Mouse (Mus musculus) Patski (cell line): ENCODE measurements around the gene Gria1. TPM values are rescaled to one million over a fixed set of nuclear protein-coding genes. Genes with fewer than 3 reads are reported as not detected.

Experiments
- ATAC-seq: fragments of 100-300 bp; one replicate; pipeline ENCODE4 v1.8.0; 2021
- CTCF ChIA-PET: fragments of 350-600 bp; sonication (Branson Sonifier 250); formaldehyde crosslinking; loops from one replicate; lab custom pipeline; 2022; ENCODE audit warnings: inconsistent platforms; lab: Charles Lee
- POLR2A ChIA-PET: fragments of 350-600 bp; sonication (Branson Sonifier 250); formaldehyde crosslinking; loops from one replicate; lab custom pipeline; 2022; ENCODE audit warnings: antibody characterized with exemption, inconsistent platforms; lab: Charles Lee
- DNase-seq: peaks from one replicate; pipeline ENCODE4 v3.0.0-alpha.2; 2011; ENCODE audit warnings: low read depth, low spot score
- H3K27me3 ChIP-seq: fragments of 371-371 bp; one replicate; pipeline ENCODE4 v1.5.1; 2021
- CTCF ChIP-seq: fragments of 100-300 bp; IDR thresholded peaks from one replicate; pipeline ENCODE4 v1.5.1; 2021
- in situ Hi-C: fragments of 300-500 bp; cut with MboI; formaldehyde crosslinking; loops from 3 replicates; pipeline ENCODE4 v1.11.1; 2018; ENCODE audit warnings: low pct_unique_long_range_greater_than_20kb, mixed read lengths
- polyA plus RNA-seq: library from polyadenylated mRNA; unstranded; gene quantifications from one replicate; pipeline ENCODE4 v1.2.3, GENCODE M21; 2021

Gria1 gene
- polyA plus RNA-seq, 1 experiment from 2014 or later = 0.24 TPM

DNA sequence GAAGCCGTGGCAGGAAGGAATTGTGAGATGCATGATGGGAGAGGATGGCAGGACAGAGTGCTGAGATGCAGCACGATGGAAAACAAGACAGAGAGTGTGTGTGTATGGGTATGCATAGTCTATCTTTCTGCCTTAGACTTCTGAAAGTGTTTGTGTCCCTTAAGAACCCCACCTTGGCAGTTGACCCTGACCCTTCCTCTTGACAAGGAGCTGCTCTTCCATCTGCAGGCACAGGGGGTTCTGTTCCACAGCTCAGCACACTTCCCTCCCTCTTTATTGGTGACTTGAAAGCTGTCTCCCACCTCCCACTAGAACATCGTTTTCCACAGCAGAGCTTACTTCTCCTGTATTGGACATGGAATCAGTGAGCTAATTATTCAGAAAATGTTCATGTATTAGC, 148.2 kb downstream of the Gria1 start:
- in situ Hi-C loops = no loop called here
- no peaks in the 10 kb centered on the region for H3K27me3 ChIP-seq
- POLR2A ChIA-PET = no interaction called here
- DNase-seq = no peak
- no peak for ATAC-seq
- CTCF ChIA-PET = interaction anchor here (0.8 to 2.3 kb wide), 3 partner anchors 10 to 27 kb away, joined by 3 to 13 read pairs (median 3); no protein-coding TSS in a partner anchor
- no peak for TF ChIP-seq CTCF

DNA sequence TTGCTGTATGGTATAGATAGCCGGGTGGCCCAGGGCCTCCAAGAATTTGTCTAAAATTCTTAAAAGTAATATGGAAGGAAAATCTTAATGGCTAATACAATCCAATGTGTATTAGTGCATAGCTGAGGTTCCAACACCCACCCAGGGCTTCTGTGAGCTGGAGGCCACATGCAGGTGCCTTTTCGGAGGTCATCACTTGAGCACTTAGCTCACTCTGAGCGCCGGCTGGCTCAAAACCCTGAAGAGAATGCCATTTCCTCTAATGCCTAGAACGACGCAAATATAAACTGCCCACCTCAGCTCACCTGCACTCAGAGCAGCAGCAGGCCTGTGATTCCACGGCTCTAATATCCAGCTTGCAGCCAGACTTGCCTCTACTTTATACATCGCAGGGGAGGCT, 148.9 kb downstream of the Gria1 start:
- in situ Hi-C loops = no loop called here
- ATAC-seq (no peak), DNase-seq (no peak)
- POLR2A ChIA-PET = no interaction called here
- TF ChIP-seq CTCF = no peak
- H3K27me3 ChIP-seq = no peaks in the 10 kb centered on the region
- CTCF ChIA-PET = interaction anchor here (0.8 to 2.3 kb wide), 2 partner anchors 10 to 13 kb away, joined by 3 to 13 read pairs; no protein-coding TSS in a partner anchor

DNA sequence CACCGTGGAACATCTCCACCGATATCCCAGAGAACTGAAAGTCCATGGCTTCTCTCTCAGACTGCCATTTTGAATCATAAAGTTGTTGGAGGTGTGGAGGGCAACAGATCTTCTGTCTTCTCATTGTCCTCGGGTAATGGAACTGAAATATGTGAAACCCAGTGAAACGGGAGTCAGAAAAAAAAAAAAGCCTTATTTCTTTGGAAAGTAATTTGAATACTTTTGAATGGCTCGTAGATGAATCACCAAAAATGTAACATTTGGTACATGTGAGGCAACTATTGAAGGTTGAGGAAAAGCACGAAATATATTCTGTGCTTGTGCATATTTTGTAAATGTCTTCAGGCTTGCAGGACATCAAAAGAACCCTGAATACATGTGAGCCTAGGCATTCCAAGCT, 151.7 kb downstream of the Gria1 start:
- TF ChIP-seq CTCF = no peak
- ChIA-PET POLR2A (no interaction called here), CTCF (interaction anchor here (1.1 to 1.7 kb wide), 2 partner anchors 10 to 11 kb away, joined by 4 to 5 read pairs; no protein-coding TSS in a partner anchor)
- H3K27me3 ChIP-seq = no peaks in the 10 kb centered on the region
- ATAC-seq = no peak
- DNase-seq = no peak
- in situ Hi-C loops = no loop called here

DNA sequence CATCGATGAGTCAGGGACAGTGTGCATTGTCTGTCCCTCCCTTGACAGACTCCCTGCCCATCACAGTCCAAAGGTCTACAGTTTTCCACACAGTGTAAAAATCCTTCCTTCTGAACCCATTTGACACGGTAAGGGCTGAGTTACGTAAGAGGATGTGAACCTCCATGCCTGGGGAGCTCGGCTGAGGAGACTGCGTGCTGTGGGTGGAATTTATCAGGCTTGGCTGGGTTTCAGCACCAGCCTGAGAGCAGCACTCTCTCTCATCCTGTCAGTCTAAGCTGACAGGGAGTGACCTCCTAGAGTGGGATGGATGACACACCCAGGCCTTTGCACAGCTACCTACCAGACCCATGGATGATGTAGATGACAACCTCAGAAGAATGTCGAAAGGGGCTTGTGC, 158.9 kb downstream of the Gria1 start:
- ATAC-seq (peak; percentile 81), DNase-seq (peak; percentile 43)
- H3K27me3 ChIP-seq = peaks cover 5% of the 10 kb centered on the region
- ChIA-PET CTCF (interaction anchor here (3.6 kb wide), 1 partner anchor 11 kb away, joined by 13 read pairs; no protein-coding TSS in a partner anchor), POLR2A (no interaction called here)
- in situ Hi-C loops = no loop called here
- TF ChIP-seq CTCF = no peak

DNA sequence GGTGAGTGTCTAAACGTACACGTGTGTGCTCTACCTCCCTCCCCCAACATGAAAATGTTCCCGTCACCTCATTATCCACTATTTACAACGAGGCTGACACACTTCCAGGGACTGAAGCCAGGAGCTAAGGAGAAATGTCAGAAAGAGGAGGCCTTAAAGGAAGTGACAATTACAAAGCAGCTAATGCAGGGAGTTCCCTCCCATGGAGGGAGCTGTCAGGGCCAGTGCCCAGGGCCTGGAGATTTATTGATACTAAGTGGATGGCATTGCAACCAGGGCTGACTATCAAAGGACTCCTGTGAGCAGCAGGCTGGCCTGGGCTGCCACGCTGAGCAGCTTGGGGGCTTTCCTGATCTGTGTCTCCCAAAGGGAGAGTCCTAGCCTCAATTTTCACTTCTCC, 163.0 kb downstream of the Gria1 start:
- no peak for TF ChIP-seq CTCF
- peaks cover 5% of the 10 kb centered on the region for H3K27me3 ChIP-seq
- in situ Hi-C loops = no loop called here
- POLR2A ChIA-PET = interaction anchor here (0.6 kb wide), 1 partner anchor 83 kb away, joined by 3 read pairs; no protein-coding TSS in a partner anchor
- DNase-seq (no peak), ATAC-seq (no peak)
- CTCF ChIA-PET = interaction anchor here (1.0 kb wide), 1 partner anchor 11 kb away, joined by 4 read pairs; no protein-coding TSS in a partner anchor

DNA sequence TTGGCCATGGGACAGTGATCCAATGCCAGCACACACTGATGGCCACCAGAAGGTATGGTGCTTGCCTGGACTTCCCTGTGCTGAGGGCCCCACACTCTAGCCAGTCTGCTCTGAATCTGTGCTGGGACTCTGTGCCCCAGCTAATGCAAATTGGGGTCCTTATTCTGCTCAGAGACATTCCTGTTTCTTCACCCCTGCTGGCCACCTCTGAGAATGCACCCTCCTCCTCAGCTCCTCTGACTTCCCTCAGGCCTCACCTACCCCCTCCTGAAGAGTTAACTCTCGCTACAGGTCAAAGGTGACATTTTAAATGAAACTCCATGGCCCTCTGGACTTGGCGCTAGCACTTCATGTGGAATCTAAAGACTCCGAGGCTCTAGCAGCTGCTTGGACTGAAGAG, 165.4 kb downstream of the Gria1 start:
- ATAC-seq = no peak
- ChIA-PET POLR2A (no interaction called here), CTCF (interaction anchor here (1.6 kb wide), 1 partner anchor 11 kb away, joined by 6 read pairs; no protein-coding TSS in a partner anchor)
- H3K27me3 ChIP-seq = peaks cover 5% of the 10 kb centered on the region
- TF ChIP-seq CTCF = peak; percentile 15
- in situ Hi-C loops = no loop called here
- DNase-seq = no peak

DNA sequence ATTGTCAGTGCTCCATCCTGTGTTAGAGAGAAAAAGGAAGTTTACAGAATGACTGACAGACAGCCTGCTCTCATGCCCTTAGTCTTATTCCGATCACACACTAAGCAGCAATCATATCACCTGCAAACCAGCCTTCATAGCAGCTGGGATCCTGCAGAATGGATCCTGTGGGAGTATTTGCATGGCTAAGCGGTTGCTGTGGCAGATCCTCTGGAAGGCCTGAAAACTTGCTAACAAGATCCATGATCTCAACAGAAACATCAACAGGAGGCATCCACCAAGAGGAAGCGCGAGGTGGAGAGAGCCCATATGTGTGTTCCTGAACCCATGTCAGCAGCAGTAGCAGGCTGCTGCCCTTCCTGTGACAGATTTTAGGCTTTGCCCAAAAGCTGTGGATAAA, 173.0 kb downstream of the Gria1 start:
- no peaks in the 10 kb centered on the region for H3K27me3 ChIP-seq
- in situ Hi-C loops = no loop called here
- TF ChIP-seq CTCF = no peak
- ATAC-seq (no peak), DNase-seq (no peak)
- POLR2A ChIA-PET = no interaction called here
- CTCF ChIA-PET = interaction anchor here (1.4 kb wide), 1 partner anchor 16 kb away, joined by 3 read pairs; no protein-coding TSS in a partner anchor

DNA sequence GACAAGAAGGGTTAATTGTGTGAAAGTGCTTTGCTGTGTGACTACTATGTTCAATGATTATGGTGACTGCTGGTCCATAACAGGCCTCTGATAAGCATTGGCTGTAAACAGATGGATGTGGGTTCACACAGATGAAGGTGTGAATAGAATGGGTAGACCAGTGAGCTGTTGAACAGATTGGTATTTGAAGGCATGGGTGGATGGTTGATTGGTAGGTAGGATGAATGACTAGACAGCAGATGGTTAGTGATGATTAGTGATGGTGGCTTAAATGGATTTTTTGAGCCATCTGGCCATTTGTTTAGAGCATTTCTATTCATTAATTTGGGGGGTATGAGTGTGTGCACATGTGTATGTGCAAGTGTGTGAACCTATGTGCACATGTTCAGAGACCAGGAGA, 173.9 kb downstream of the Gria1 start:
- ChIA-PET CTCF (interaction anchor here (1.4 kb wide), 1 partner anchor 17 kb away, joined by 3 read pairs; no protein-coding TSS in a partner anchor), POLR2A (no interaction called here)
- no peaks in the 10 kb centered on the region for H3K27me3 ChIP-seq
- no peak for TF ChIP-seq CTCF
- ATAC-seq (no peak), DNase-seq (no peak)
- in situ Hi-C loops = no loop called here

DNA sequence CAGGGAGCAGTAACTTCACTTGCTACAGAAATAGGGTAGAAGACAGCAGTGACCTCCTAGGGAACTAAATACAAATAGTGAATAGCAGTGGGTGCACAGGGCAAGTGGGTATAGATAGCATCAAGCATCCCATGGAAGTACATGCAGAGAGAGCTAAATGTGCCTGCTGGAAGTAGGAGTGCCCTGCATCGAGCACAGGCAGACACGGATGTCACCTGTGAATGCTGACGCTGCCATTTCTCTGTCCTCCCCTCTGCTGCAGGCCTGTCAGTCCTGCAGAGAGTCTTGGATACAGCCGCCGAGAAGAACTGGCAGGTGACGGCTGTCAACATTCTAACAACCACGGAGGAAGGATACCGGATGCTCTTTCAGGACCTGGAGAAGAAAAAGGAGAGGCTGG, 178.2 kb downstream of the Gria1 start:
- H3K27me3 ChIP-seq = no peaks in the 10 kb centered on the region
- ChIA-PET CTCF (no interaction called here), POLR2A (no interaction called here)
- no peak for DNase-seq
- ATAC-seq = no peak
- no peak for TF ChIP-seq CTCF
- in situ Hi-C loops = no loop called here

DNA sequence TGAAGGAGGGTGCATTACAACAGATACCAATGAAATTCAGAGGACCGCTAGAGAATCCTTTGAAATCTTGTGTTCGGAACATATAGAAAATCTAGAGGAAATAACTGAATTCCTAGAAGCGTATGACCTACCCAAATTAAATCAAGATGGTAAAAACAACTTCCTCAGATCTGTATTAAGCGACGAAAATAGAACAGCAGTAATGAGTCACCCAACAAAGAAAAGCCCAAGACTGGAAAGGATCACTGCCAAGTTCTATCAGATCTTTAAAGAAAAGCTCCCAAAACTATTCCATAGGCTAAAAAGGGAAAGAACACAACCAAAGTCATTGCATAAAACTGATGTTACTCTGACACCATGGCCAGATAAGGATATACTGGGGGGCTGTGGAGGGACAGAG, 183.6 kb downstream of the Gria1 start:
- ChIA-PET CTCF (interaction anchor here (0.8 kb wide), 1 partner anchor 66 kb away, joined by 3 read pairs; no protein-coding TSS in a partner anchor), POLR2A (no interaction called here)
- in situ Hi-C loops = no loop called here
- DNase-seq (no peak), ATAC-seq (no peak)
- TF ChIP-seq CTCF = no peak
- H3K27me3 ChIP-seq = no peaks in the 10 kb centered on the region

DNA sequence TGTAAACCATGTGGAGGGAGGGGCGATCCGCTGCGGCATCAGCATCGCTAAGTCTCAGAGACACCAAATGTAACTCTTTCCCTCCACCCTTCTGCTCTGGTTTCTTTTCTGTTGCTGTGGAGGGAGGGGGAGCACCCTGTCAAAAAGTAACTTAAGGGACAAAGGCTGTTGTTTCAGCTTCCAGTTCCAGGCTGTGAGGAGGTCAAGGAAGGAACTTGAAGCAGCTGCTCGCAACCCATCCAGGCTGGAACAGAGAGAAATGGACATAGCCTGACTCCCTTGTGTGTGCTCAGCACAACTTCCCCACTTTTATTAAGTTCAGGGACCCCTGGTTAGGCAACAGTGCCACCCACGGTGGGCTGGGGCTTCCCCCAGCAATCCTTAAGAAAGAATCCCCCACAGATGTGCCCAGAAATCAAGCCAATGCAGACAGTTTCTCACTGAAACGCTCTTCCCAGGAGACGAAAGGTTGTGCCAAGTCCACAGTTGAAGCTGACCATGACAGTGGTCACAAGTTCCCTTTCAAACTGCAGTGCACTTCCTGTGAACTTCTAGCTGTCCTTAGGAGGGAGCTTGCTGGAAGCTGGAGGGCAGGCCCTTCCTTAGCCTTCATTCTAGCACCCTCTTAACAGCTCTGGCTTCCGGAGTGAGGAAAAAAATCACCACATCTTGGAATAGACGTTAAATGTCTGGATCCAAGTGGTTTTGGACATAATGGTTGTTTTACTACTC, 190.2 kb downstream of the Gria1 start:
- ATAC-seq (no peak), DNase-seq (no peak)
- peaks cover 2% of the 10 kb centered on the region for H3K27me3 ChIP-seq
- ChIA-PET CTCF (interaction anchor here (1.0 kb wide), 1 partner anchor 12 kb away, joined by 3 read pairs; no protein-coding TSS in a partner anchor), POLR2A (no interaction called here)
- in situ Hi-C loops = no loop called here
- TF ChIP-seq CTCF = no peak
